Mouse (Mus musculus) stomach, embryonic 16.5 days (tissue): Measurements from ENCODE around the gene Gm20509. TPM values are rescaled to one million over a fixed set of nuclear protein-coding genes. Genes with fewer than 3 reads are reported as not detected.
A peak's percentile ranks its signal among the peaks of the same experiment; 100 is the strongest.

Source experiments
- ATAC-seq: fragments of 200-750 bp; cut with Nextera tagmentation; 2 replicates; pipeline ENCODE4 v1.8.0; 2017; ENCODE audit warnings: moderate number of reproducible peaks, moderate TSS enrichment; ENCODE audit not compliant: insufficient read depth, low FRiP score
- H3K27ac ChIP-seq: fragments of 300-500 bp; sonication (generic); 2 replicates; pipeline ENCODE4 v1.5.1; 2014; ENCODE audit warnings: low read length
- H3K27me3 ChIP-seq: fragments of 300-500 bp; sonication (generic); 2 replicates; pipeline ENCODE4 v1.6.1; 2014; ENCODE audit warnings: low read length, control low read depth, mixed read lengths; ENCODE audit not compliant: control insufficient read depth, insufficient read depth
- H3K36me3 ChIP-seq: fragments of 300-500 bp; sonication (generic); 2 replicates; pipeline ENCODE4 v1.6.1; 2014; ENCODE audit warnings: low read length; ENCODE audit not compliant: control insufficient read depth, insufficient read depth
- H3K4me1 ChIP-seq: fragments of 300-500 bp; sonication (generic); 2 replicates; pipeline ENCODE4 v1.6.1; 2014; ENCODE audit warnings: low read length, control low read depth, mixed read lengths; ENCODE audit not compliant: control insufficient read depth, insufficient read depth
- H3K4me2 ChIP-seq: fragments of 300-500 bp; sonication (generic); 2 replicates; pipeline ENCODE4 v1.6.1; 2014; ENCODE audit warnings: low read depth, low read length, mixed read lengths
- H3K4me3 ChIP-seq: fragments of 300-500 bp; sonication (generic); replicated peaks from 2 replicates; pipeline ENCODE4 v1.5.1; 2014; ENCODE audit warnings: mild to moderate bottlenecking, low read length
- H3K9ac ChIP-seq: fragments of 300-500 bp; sonication (generic); 2 replicates; pipeline ENCODE4 v1.6.1; 2014; ENCODE audit warnings: low read length
- H3K9me3 ChIP-seq: fragments of 300-500 bp; sonication (generic); replicated peaks from 2 replicates; pipeline ENCODE4 v1.6.1; 2016; ENCODE audit warnings: low read length, control low read depth; ENCODE audit not compliant: control insufficient read depth
- WGBS: fragments of 180-500 bp; shearing (Covaris S2); extraction: QIAGEN DNeasy Blood & Tissue Kit; methylation state at CpG from one replicate; pipeline ENCODE4 v1.1.7; 2014; 5-methylcytosine and 5-hydroxymethylcytosine counted together
- polyA plus RNA-seq: library from polyadenylated mRNA; unstranded; fragments of >200 nt; fragmentation: Nextera tagmentation; extraction: Ambion mirVana; gene quantifications from 2 replicates; pipeline ENCODE4 v1.2.1, GENCODE M21; 2015

Gene Gm20509
- polyA plus RNA-seq, result not detected in 2 replicates

DNA sequence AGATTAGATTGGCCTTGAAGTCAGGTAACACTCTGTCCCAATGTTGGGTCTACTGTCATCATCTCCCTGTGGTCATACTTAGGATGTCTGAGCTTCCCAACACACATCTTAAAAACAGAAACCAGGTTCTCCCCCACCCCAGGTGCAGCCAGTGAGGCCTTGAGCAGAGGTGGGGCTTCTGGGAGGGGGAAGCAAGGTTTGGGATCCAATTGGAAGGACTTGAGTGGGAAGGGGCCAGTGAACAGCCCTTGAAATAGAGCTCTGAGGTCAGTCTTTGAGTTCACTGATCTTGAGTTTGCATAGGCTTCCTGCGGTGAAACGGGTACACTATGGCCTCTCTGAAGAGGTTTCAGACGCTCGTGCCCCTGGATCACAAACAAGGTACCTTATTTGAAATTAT lies at the start of gene Gm20509:
Gene Gm20509, plus strand, starts transcription at position 290 of the 400 bp plus-strand sequence.
- WGBS, result 96% methylated on average over 4 of the region's 4 CpGs
- Histone ChIP-seq H3K36me3 (no peaks in the 10 kb centered on the region), H3K9me3 (no peaks in the 10 kb centered on the region), H3K4me1 (no peaks in the 10 kb centered on the region), H3K9ac (peak within 1 kb of the TSS; percentile 78), H3K4me3 (peak within 1 kb of the TSS; percentile 49), H3K27ac (no peak within 1 kb of the TSS), H3K27me3 (peaks cover 6% of the 10 kb centered on the region; the same call in 1 of the 2 replicates), H3K4me2 (peak within 1 kb of the TSS; percentile 97)
- ATAC-seq, result no peak

DNA sequence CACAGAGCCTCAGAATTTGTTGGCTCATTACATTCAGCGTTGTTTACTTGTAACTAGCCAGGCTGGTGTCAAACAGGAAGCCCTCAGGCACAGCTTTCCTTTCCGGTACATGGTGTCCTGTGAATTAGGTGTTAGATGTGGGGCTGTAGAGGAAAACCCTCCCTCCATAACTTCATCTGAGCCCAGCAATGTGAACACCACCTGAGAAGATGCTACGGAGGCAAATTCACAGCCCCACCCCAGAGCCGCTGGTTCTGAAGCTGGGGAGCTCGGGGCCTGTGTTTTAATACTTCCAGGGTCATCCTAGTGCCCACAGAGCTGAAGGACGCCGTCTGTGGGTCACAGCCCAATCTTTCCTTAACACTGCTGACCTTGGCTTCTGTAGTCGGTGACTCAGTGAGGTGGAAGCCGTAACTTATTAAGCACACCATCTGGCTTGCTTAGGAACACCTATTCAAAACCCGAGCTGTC lies 46.8 kb upstream of the Gm20509 start:
- Histone ChIP-seq H3K9me3 (no peaks in the 10 kb centered on the region), H3K4me1 (0 out of 2 replicates have a peak, but pooled peaks cover 4% of the 10 kb centered on the region), H3K4me2 (no peak overlapping the region), H3K36me3 (no peaks in the 10 kb centered on the region), H3K27me3 (no peaks in the 10 kb centered on the region), H3K9ac (no peak overlapping the region), H3K27ac (no peak overlapping the region; the same call in 1 of the 2 replicates), H3K4me3 (no peak overlapping the region)
- 44% methylated on average over 10 of the region's 10 CpGs for WGBS
- no peak for ATAC-seq

DNA sequence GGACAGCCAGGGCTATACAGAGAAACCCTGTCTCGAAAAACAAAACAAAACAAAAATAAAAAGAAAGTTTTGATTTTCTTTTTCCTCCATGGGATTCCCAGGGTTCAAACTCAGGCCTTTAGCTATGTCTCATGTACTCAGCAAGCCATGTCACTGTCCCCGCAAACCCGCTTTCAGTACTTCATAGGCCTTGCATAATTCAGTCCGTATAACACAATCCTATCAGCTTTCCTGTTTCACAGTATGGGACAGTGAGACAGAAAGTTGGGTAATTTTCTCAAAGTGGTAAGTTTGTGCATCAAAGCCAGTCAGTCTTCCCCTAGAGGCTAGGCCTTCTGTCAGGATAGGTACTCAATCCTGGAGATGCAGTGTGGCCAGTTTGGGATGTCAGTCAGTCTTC lies 43.0 kb upstream of the Gm20509 start:
- no peak for ATAC-seq
- H3K4me3 ChIP-seq, result no peak overlapping the region
- no peaks in the 10 kb centered on the region for H3K36me3 ChIP-seq
- H3K27me3 ChIP-seq, result no peaks in the 10 kb centered on the region
- WGBS, result 85% methylated on average over 4 of the region's 4 CpGs
- H3K9me3 ChIP-seq, result no peaks in the 10 kb centered on the region
- no peak overlapping the region for H3K27ac ChIP-seq
- H3K4me1 ChIP-seq, result peaks cover 11% of the 10 kb centered on the region; the same call in 1 of the 2 replicates
- no peak overlapping the region for H3K9ac ChIP-seq
- H3K4me2 ChIP-seq, result no peak overlapping the region

DNA sequence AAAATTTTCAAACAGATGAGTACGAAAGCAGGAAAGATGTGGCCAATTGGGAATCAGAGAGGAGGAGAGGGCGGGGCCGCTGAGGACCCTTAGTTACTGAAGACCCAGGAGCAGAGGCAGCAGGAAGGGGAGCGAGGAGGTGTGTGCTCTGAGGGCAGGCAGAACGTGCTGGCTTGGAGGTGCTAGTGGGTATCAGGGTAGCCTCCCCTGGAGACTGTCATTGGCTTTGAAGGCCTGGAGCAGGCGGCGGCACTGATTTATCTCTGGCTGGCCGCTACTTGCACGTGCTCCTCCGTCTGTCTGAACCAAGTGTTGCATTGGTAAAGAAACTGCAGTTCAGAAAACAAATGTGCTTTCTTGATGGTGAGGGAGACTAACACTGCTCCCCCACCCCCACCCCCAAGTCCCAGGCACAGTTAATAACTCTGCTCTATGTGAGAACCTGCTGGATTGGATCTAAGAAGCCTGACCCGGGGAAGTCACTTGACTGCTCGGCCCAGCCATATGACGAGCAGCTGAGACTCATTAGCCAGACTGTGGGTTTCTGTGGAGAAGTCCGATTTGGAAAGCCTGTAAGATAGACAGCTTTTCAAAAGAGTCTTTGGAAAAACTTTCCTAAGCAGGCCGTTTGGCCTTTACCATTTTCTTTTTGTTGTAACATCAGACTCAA lies 38.5 kb upstream of the Gm20509 start:
- no peak overlapping the region for H3K9ac ChIP-seq
- peaks cover 21% of the 10 kb centered on the region for H3K4me1 ChIP-seq
- no peak for ATAC-seq
- no peak overlapping the region for H3K4me3 ChIP-seq
- 30% methylated on average over 15 of the region's 15 CpGs for WGBS
- no peaks in the 10 kb centered on the region for H3K27me3 ChIP-seq
- H3K27ac ChIP-seq, result no peak overlapping the region
- H3K36me3 ChIP-seq, result no peaks in the 10 kb centered on the region
- H3K9me3 ChIP-seq, result no peaks in the 10 kb centered on the region
- peak overlapping the region; percentile 35 for H3K4me2 ChIP-seq

DNA sequence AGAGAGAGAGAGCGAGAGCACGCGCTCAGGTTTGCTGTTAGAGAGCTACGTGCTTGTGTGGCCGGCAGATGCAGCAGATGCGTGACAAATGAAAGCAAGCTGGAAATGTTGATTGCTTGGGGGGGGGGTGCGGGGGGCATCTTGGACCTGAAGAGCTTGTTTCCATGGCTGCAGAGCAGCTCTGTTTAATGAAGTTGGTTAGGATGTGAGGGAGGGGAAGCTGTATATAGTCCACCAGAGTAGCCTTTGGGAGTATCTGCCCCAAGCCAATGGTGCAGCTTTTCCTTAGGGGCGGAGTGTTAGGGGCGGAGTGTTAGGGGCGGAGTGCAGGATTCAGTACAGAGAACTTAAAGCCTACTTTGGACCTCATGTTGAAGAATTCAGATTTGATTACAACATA lies 35.2 kb upstream of the Gm20509 start:
- H3K4me3 ChIP-seq, result peak overlapping the region; percentile 17; the same call in 1 of the 2 replicates
- peak overlapping the region; percentile 95 for H3K27ac ChIP-seq
- H3K9me3 ChIP-seq, result no peaks in the 10 kb centered on the region
- 22% methylated on average over 10 of the region's 10 CpGs for WGBS
- peaks cover 25% of the 10 kb centered on the region for H3K4me1 ChIP-seq
- peak overlapping the region; percentile 43; the same call in 1 of the 2 replicates for H3K9ac ChIP-seq
- peak overlapping the region; percentile 46 for H3K4me2 ChIP-seq
- no peaks in the 10 kb centered on the region for H3K36me3 ChIP-seq
- no peaks in the 10 kb centered on the region for H3K27me3 ChIP-seq
- peak; percentile 51 for ATAC-seq

DNA sequence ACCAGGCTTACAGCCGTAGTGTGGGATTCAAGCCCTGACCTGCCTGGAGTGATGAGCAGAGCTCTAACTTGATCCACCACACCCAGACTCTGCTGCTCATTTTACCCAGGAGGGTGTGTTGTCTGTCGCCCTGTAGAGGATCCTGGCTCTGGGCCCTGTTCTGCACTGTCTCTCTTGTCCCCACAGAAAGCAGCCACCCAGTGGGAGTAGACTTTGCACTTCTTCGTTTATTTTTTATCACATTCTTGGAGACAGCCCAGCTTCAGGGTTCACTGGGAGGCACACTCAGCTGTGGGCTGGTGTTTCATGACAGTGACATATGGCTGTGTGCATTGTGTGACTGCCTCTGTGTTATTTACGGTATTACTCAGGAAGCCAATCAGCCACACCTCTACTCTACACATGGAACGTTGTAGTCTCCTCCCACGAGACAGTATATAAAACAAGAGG lies 34.0 kb upstream of the Gm20509 start:
- 20% methylated on average over 6 of the region's 6 CpGs for whole genome bisulfite sequencing
- H3K36me3 ChIP-seq, result no peaks in the 10 kb centered on the region
- peak overlapping the region; percentile 49; the same call in 1 of the 2 replicates for H3K9ac ChIP-seq
- no peaks in the 10 kb centered on the region for H3K27me3 ChIP-seq
- H3K9me3 ChIP-seq, result no peaks in the 10 kb centered on the region
- peak overlapping the region; percentile 46; the same call in 1 of the 2 replicates for H3K4me2 ChIP-seq
- H3K4me3 ChIP-seq, result no peak overlapping the region
- ATAC-seq, result peak; percentile 83
- H3K27ac ChIP-seq, result peak overlapping the region; percentile 95
- peaks cover 25% of the 10 kb centered on the region for H3K4me1 ChIP-seq

DNA sequence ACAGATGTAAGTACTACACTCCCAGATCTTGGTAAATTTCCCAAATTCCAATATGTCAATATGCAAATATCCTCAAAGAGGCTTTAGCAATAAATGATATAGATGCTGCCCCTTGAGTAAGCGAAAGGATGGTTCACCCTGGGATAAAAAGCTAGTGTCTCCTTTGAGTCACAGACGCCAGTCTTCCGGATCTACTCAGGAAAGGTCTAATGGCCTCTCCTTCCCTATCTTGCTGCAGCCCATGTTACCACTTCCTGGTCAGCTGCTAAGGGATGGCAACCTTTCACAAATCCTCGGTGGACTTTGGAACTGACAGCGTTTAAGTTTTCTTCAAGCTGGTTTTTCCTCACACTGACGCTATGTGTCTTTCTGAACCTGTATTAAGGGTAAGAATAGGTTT lies 33.6 kb upstream of the Gm20509 start:
- Histone ChIP-seq H3K4me1 (peaks cover 22% of the 10 kb centered on the region), H3K27ac (peak overlapping the region; percentile 95), H3K36me3 (no peaks in the 10 kb centered on the region), H3K9ac (no peak overlapping the region), H3K9me3 (no peaks in the 10 kb centered on the region), H3K4me3 (no peak overlapping the region), H3K4me2 (no peak overlapping the region), H3K27me3 (no peaks in the 10 kb centered on the region)
- 61% methylated on average over 6 of the region's 6 CpGs for WGBS
- peak; percentile 37; the same call in 1 of the 2 replicates for ATAC-seq

DNA sequence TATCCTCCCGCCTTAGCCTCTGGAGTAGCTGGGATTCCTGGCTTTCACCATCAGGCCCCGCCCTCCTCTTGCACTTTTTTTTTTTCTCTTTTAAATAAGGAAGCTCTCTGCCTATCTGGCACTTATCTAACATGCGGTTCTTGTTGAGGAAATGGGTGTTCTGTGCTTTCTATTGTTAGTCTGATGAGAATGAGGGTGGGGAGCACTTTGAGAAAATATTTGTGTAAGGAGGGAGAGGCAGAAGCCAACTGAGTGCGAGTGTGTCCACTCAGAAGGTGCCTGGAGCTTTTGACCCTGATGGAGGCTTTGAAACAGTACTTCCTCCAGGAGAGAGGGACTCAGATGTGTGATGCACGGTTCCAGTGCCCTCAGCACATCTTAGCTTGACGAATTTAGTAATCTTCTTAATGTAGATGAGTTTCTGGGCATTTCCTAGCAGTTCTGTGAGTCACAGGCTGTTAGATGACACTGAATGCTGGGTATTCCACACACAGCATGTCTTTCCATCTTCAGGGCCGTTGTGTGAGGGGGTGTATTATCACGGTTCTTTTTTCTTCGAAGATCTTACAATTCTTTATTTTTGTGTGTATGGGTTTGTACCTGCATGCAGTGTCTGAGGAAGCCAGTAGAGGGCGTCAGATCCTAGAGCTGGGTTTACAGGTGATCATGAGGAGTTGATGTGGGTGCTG lies 31.2 kb upstream of the Gm20509 start:
- Histone ChIP-seq H3K4me2 (no peak overlapping the region), H3K27ac (peak overlapping the region; percentile 78), H3K9ac (no peak overlapping the region), H3K9me3 (no peaks in the 10 kb centered on the region), H3K4me1 (peaks cover 19% of the 10 kb centered on the region), H3K27me3 (no peaks in the 10 kb centered on the region), H3K36me3 (no peaks in the 10 kb centered on the region), H3K4me3 (no peak overlapping the region)
- 61% methylated on average over 10 of the region's 10 CpGs for WGBS
- ATAC-seq, result peak; percentile 23

DNA sequence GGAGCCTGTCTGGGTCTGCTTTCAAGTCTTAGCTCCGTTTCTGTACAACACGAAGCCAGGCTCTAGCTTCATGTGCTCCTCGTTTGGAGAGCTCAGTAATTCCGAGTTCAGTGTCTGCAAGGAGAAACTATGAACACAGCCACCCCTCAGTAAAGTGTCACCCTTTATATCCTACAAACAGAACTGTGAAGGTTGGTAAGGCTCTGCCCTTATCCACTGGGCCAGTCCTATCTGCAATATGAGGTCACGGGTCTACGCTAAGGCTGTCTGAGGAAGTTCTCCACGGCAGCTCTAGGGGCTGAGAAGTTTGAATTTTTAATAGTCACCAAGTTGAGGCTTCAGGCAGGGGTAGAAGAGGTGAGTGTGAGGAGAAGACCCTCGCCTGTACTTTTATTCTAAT lies 29.8 kb upstream of the Gm20509 start:
- no peaks in the 10 kb centered on the region for H3K27me3 ChIP-seq
- no peak overlapping the region for H3K4me2 ChIP-seq
- H3K27ac ChIP-seq, result no peak overlapping the region
- H3K4me1 ChIP-seq, result peaks cover 15% of the 10 kb centered on the region
- no peak overlapping the region for H3K9ac ChIP-seq
- H3K36me3 ChIP-seq, result no peaks in the 10 kb centered on the region
- H3K4me3 ChIP-seq, result no peak overlapping the region
- no peak for ATAC-seq
- H3K9me3 ChIP-seq, result no peaks in the 10 kb centered on the region
- WGBS, result 76% methylated on average over 8 of the region's 8 CpGs
